Mouse (Mus musculus) midbrain, embryonic 11.5 days (tissue): Measurements from ENCODE around the gene Zfp612. TPM values are rescaled to one million over a fixed set of nuclear protein-coding genes. Genes with fewer than 3 reads are reported as not detected.

ENCODE experiments used
- polyA plus RNA-seq: library from polyadenylated mRNA; unstranded; fragments of >200 nt; fragmentation: Nextera tagmentation; extraction: Ambion mirVana; gene quantifications from 2 replicates; pipeline ENCODE4 v1.2.1, GENCODE M21; 2014

Zfp612 gene
- polyA plus RNA-seq, 1 experiment from 2014 or later = 10.5 TPM

Other genes starting within 250 kb of the Zfp612 start
- gene Phlpp2, start 211.2 kb upstream of the Zfp612 start, polyA plus RNA-seq = 2.7 and 3.2 TPM in 2 replicates
- 0.25 and 0.37 TPM in 2 replicates for gene Marveld3, start 117.5 kb upstream of the Zfp612 start, polyA plus RNA-seq
- not detected in 2 replicates for gene Tat, start 89.3 kb upstream of the Zfp612 start, polyA plus RNA-seq
- gene Chst4, start 40.0 kb upstream of the Zfp612 start, polyA plus RNA-seq = not detected in 2 replicates
- not detected in 2 replicates for gene Gm21964, start 21.5 kb downstream of the Zfp612 start, polyA plus RNA-seq
- gene Gm17720, start 23.0 kb downstream of the Zfp612 start, polyA plus RNA-seq = not detected in 2 replicates
- gene Calb2, start 88.5 kb downstream of the Zfp612 start, polyA plus RNA-seq = 3.9 and 4.0 TPM in 2 replicates
- gene Cmtr2, start 135.9 kb downstream of the Zfp612 start, polyA plus RNA-seq = 13.1 and 13.5 TPM in 2 replicates
- gene Hydin, start 187.2 kb downstream of the Zfp612 start, polyA plus RNA-seq = 0.03 and 0.18 TPM in 2 replicates